Mouse (Mus musculus) limb, embryonic 13.5 days (tissue): ENCODE measurements around the gene Dlg1. TPM values are rescaled to one million over a fixed set of nuclear protein-coding genes. Genes with fewer than 3 reads are reported as not detected.

ENCODE experiments used
- ATAC-seq: fragments of 200-750 bp; cut with Nextera tagmentation; 2 replicates; pipeline ENCODE4 v1.8.0; 2017; ENCODE audit warnings: low read depth, moderate number of reproducible peaks, moderate TSS enrichment; ENCODE audit not compliant: low FRiP score
- H3K27ac ChIP-seq: fragments of 300-500 bp; sonication (generic); 2 replicates; pipeline ENCODE4 v1.5.1; 2015; ENCODE audit warnings: inconsistent platforms, mild to moderate bottlenecking, moderate library complexity
- H3K27me3 ChIP-seq: fragments of 300-500 bp; sonication (generic); 2 replicates; pipeline ENCODE4 v1.6.1; 2015; ENCODE audit warnings: mild to moderate bottlenecking, inconsistent platforms
- H3K36me3 ChIP-seq: fragments of 300-500 bp; sonication (generic); 2 replicates; pipeline ENCODE4 v1.6.1; 2015; ENCODE audit warnings: inconsistent platforms, mild to moderate bottlenecking, moderate library complexity
- H3K4me1 ChIP-seq: fragments of 300-500 bp; sonication (generic); 2 replicates; pipeline ENCODE4 v1.6.1; 2015; ENCODE audit warnings: inconsistent platforms
- H3K4me2 ChIP-seq: fragments of 300-500 bp; sonication (generic); replicated peaks from 2 replicates; pipeline ENCODE4 v1.6.1; 2015; ENCODE audit warnings: inconsistent platforms, mild to moderate bottlenecking, moderate library complexity
- H3K4me3 ChIP-seq: fragments of 300-500 bp; sonication (generic); 2 replicates; pipeline ENCODE4 v1.5.1; 2015; ENCODE audit warnings: moderate library complexity, mild to moderate bottlenecking, inconsistent platforms
- H3K9ac ChIP-seq: fragments of 300-500 bp; sonication (generic); 2 replicates; pipeline ENCODE4 v1.6.1; 2015; ENCODE audit warnings: mild to moderate bottlenecking, inconsistent platforms
- H3K9me3 ChIP-seq: fragments of 300-500 bp; sonication (generic); 2 replicates; pipeline ENCODE4 v1.6.1; 2016; ENCODE audit warnings: inconsistent platforms
- WGBS: fragments of 180-500 bp; shearing (Covaris S2); methylation state at CpG from one replicate; pipeline ENCODE4 v1.1.7; 2015; 5-methylcytosine and 5-hydroxymethylcytosine counted together
- polyA plus RNA-seq: library from polyadenylated mRNA; unstranded; fragments of >200 nt; fragmentation: Nextera tagmentation; extraction: Ambion mirVana; gene quantifications from 2 replicates; pipeline ENCODE4 v1.2.1, GENCODE M21; 2015

The Dlg1 gene
- polyA plus RNA-seq, 1 experiment from 2014 or later, result 35.6 TPM

DNA sequence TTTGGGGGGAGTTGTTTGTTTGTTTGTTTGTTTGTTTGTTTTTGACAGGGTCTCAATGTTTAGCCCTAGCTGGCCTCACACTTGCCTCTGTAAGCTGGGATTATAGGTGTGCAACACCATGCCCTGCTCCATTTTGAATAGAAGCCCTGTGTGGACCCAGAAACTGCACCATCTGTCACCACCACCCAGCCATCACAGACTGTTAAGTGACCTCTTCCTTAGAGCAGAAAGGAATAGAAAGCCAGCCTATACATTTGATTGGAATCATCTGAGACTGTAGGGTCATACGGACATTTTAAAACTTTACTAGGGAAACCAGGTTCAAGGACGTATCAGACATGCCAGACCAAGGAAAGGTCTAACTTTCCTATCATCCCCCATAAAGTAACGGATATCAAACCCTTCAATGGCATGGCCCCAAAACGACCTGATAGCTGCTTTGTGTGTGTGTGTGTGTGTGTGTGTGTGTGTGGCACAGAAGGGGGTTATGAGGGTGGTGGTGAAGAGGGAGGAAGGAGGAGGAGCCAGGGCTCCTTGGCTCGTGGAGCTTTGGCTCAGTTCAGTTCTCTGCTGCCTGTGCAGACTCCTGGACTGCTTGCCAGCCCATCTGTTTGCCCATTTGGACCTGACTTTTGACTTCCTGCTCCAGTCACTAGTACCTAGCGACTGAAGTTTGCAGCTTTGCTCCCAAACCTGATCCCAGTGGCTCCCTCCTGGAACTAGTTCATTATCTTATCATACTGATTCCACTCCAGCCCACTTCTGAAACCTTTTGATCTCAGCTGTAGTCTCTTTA is 4.5 kb upstream of the Dlg1 start:
- Histone ChIP-seq H3K9ac (no peak overlapping the region), H3K27me3 (no peaks in the 10 kb centered on the region), H3K4me3 (no peak overlapping the region), H3K4me1 (peaks cover 8% of the 10 kb centered on the region), H3K9me3 (no peaks in the 10 kb centered on the region), H3K4me2 (no peak overlapping the region), H3K36me3 (no peaks in the 10 kb centered on the region), H3K27ac (no peak overlapping the region)
- 51% methylated on average over 6 of the region's 6 CpGs for WGBS
- no peak for ATAC-seq

DNA sequence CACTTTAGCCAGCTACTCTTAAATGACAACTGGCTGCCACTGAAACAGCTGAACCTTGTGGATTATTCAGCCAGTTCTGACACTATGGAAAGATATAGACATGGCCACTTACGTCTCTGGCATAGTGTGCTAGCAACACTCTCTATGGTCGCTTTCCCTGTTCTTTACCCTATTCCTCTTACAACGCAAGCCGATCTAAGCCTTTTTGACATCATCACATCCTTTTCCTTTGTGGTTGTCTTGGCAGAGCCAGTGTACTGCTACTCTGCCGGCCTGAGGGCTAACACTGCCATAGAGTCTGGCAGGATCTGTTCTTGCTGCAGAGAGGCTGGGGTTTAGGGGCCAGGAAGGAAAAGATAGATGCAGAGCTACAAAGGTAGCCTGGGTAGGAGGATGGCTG is 3.8 kb upstream of the Dlg1 start:
- Histone ChIP-seq H3K27ac (no peak overlapping the region), H3K9me3 (no peaks in the 10 kb centered on the region), H3K4me1 (peaks cover 8% of the 10 kb centered on the region), H3K9ac (no peak overlapping the region), H3K4me2 (no peak overlapping the region), H3K4me3 (no peak overlapping the region), H3K36me3 (no peaks in the 10 kb centered on the region), H3K27me3 (no peaks in the 10 kb centered on the region)
- no peak for ATAC-seq
- WGBS, result 76% methylated on average over 5 of the region's 5 CpGs

DNA sequence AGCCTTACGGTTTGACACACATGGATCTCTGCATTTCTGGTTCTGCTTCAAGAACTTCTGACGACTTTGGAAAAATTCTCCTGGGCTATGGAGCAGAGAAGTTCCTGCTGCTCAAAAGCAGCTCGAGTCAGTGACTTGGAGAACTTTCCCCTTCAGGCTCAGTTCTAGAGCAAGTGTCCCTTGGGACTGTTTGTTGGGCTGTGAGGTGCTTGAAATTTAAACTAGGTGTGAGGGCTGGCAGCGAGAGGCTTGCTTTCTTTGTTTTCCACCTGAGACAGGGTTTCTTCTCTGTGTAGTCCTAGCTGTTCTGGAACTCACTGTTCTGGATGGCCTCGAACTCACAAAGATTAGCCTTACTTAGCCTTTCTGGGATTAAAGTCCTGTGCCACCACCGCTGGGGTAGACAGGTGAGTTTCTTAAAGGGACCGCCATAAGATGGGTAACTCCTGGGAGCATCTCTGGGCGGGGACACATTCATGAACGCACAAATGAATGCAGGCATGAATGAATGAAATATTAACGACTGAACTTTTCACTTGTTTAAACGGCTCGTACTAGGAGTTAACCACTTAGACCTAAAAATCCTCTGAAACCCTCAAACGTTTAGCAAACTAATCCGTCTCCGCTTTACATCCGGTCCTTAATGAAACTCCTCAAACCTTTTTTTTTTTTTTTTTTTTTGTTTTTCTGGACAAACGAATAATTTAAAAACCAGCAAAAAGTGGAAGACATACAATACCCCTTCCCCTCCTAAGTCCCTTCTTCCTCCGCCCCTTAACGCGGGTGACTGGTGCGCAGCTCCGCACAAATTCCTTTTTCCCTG is 476 bp upstream of the Dlg1 start:
- WGBS, result 11% methylated on average over 22 of the region's 22 CpGs
- Histone ChIP-seq H3K4me2 (peak overlapping the region; percentile 69), H3K36me3 (peaks cover 16% of the 10 kb centered on the region), H3K27me3 (no peaks in the 10 kb centered on the region), H3K27ac (peak overlapping the region; percentile 96), H3K9ac (peak overlapping the region; percentile 96), H3K4me3 (peak overlapping the region; percentile 97), H3K4me1 (peaks cover 30% of the 10 kb centered on the region), H3K9me3 (no peaks in the 10 kb centered on the region)
- no peak for ATAC-seq

DNA sequence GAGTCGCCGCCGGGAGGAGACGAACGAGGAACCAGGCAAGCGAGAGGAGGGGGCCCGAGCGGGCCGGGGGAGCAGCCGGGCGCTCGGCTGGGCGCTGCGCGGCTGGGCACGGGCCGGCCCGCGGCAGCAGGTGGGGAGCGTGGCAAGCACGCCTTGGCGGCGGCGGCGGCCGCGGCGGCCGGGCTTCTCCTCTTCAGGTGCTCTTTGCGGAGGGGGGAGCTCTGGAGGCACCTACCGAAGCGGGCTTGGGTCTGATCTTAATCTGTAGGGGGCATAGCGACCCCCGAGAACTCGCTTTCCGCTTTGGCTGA is 999 bp downstream of the Dlg1 start:
- Histone ChIP-seq H3K4me1 (peaks cover 30% of the 10 kb centered on the region), H3K4me2 (peak overlapping the region; percentile 69), H3K27me3 (no peaks in the 10 kb centered on the region), H3K9ac (peak overlapping the region; percentile 96), H3K36me3 (peaks cover 20% of the 10 kb centered on the region), H3K9me3 (no peaks in the 10 kb centered on the region), H3K27ac (peak overlapping the region; percentile 96), H3K4me3 (peak overlapping the region; percentile 97)
- peak; percentile 68 for ATAC-seq
- 0% methylated on average over 32 of the region's 36 CpGs for WGBS

DNA sequence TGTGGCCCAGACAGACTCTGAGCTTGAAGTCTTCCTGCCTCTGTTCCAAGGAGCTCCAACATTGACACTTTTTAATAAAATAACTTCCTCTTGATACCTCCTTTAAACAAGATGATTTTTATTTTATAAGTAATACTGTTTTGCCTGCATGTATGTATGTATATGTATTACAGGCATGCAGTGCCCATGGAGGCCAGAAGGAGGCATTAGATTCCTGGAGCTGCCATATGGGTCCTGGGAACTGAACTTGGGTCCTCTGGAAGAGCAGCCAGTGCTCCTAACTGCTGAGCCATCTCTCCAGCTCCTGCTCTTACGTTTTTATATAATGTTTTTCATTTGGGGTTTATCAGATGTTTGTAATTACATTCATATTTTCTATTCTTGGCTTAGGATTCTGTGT is 9.0 kb downstream of the Dlg1 start:
- H3K27ac ChIP-seq, result no peak overlapping the region
- no peak for ATAC-seq
- peaks cover 31% of the 10 kb centered on the region for H3K36me3 ChIP-seq
- H3K27me3 ChIP-seq, result no peaks in the 10 kb centered on the region
- H3K4me2 ChIP-seq, result no peak overlapping the region
- no peak overlapping the region for H3K9ac ChIP-seq
- no peaks in the 10 kb centered on the region for H3K4me1 ChIP-seq
- H3K4me3 ChIP-seq, result no peak overlapping the region
- no peaks in the 10 kb centered on the region for H3K9me3 ChIP-seq
- WGBS, result 80% methylated on average over 1 of the region's 1 CpGs

DNA sequence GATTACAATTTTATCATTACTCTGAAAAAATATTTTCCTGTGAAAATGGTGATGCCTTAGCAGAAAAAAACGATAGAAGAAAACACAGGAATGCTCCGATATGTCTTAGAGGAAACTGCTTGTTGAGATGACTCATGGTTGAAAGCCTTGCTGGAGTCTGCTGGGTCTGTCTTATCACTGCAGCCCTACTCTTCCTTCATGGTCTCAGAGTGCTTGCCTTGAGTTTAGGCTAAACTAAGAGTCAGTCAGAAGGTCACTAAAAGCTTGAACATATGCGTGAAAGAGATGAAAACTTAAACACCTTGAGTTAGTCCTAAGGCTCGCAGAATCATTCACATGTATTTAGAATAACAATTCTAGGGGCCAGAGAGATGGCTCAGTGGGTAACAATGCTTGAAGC is 14.2 kb downstream of the Dlg1 start:
- H3K36me3 ChIP-seq, result peaks cover 7% of the 10 kb centered on the region; the same call in 1 of the 2 replicates
- WGBS, result 96% methylated on average over 4 of the region's 4 CpGs
- no peak for ATAC-seq
- no peak overlapping the region for H3K9ac ChIP-seq
- no peaks in the 10 kb centered on the region for H3K4me1 ChIP-seq
- H3K27me3 ChIP-seq, result no peaks in the 10 kb centered on the region
- no peak overlapping the region for H3K4me3 ChIP-seq
- H3K4me2 ChIP-seq, result no peak overlapping the region
- H3K27ac ChIP-seq, result no peak overlapping the region
- no peaks in the 10 kb centered on the region for H3K9me3 ChIP-seq

DNA sequence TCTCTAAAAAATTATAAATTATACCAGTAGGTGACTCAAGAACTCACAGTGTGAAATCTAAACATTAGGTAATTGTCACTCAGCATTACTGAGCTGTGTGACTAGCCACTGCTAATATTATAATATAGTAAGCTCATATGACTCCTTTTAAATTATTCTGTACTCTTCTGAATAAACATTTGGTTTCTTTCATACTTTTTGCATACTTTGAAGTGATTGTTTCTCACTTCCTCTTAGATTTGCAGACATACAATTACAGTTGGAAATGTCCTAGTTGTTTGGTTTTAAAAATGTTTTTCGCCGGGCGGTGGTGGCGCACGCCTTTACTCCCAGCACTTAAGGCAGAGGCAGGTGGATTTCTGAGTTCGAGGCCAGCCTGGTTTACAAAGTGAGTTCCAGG is 19.0 kb downstream of the Dlg1 start:
- Histone ChIP-seq H3K4me2 (no peak overlapping the region), H3K27me3 (no peaks in the 10 kb centered on the region), H3K4me1 (no peaks in the 10 kb centered on the region), H3K9me3 (no peaks in the 10 kb centered on the region), H3K4me3 (no peak overlapping the region), H3K27ac (no peak overlapping the region), H3K9ac (no peak overlapping the region), H3K36me3 (peaks cover 22% of the 10 kb centered on the region)
- WGBS, result 97% methylated on average over 6 of the region's 6 CpGs
- no peak for ATAC-seq

DNA sequence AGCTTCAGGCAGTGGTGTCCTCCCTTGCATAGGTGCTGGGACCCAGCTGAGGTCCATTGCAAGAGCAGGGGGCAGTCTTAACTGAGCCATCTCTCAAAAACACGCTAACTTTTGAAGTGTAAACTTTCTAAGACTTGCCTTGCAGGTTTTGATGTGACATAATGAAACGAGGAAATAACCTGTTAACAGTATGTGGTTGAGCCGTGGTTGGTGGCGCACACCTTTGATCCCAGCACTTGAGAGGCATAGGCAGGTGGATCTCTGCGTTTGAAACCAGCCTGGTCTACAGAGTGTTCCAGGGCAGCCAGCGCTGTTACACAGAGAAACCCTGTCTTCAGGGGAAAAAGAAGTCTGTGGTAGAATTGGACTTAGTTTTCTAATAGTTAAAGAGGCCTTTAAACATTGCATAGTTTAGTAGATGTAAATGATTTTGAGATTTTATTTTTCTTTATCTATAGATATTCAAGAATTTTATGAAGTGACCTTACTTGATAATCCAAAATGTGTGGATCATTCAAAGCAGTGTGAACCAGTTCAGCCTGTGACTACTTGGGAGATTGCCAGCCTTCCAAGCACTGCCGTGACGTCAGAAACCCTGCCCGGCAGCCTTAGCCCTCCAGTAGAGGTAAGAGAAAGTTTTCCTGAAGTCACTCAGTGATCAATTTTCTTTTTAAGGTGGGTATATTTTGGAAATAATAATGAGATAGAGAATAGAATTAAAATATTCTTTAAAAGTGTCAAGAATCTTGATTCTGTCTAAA is 20.6 kb downstream of the Dlg1 start:
- WGBS, result 81% methylated on average over 9 of the region's 9 CpGs
- Histone ChIP-seq H3K4me1 (no peaks in the 10 kb centered on the region), H3K27ac (no peak overlapping the region)

DNA sequence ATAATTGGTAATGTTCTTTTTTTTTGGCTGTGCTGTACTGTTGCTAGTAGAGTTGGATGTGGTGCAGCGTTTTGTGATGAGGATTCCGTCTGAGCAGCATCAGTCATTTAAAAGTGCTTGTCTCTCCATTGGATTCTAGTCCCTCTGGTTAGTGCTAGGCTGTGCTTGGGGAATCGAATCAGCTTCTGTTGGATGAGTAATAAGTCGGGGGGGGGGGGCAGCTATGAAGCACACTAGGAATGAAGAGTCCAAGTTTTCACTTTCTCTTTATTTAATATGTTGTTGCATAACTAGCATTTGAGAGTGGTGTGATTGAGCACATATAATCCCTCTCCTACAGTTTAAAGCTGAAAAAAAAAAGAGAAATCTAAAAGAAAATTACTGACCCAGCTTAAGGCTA is 21.5 kb downstream of the Dlg1 start:
- Histone ChIP-seq H3K4me2 (no peak overlapping the region), H3K27ac (no peak overlapping the region), H3K9me3 (no peaks in the 10 kb centered on the region), H3K36me3 (peaks cover 22% of the 10 kb centered on the region), H3K4me3 (no peak overlapping the region), H3K27me3 (no peaks in the 10 kb centered on the region), H3K9ac (no peak overlapping the region), H3K4me1 (no peaks in the 10 kb centered on the region)
- ATAC-seq, result no peak
- WGBS, result 90% methylated on average over 4 of the region's 4 CpGs

More for the DNA sequence above, 20.6 kb downstream of the Dlg1 start:
- H3K9me3 ChIP-seq, result no peaks in the 10 kb centered on the region
- no peak overlapping the region for H3K4me2 ChIP-seq
- H3K4me3 ChIP-seq, result no peak overlapping the region
- no peak for ATAC-seq
- no peaks in the 10 kb centered on the region for H3K27me3 ChIP-seq
- H3K36me3 ChIP-seq, result peaks cover 22% of the 10 kb centered on the region
- no peak overlapping the region for H3K9ac ChIP-seq

DNA sequence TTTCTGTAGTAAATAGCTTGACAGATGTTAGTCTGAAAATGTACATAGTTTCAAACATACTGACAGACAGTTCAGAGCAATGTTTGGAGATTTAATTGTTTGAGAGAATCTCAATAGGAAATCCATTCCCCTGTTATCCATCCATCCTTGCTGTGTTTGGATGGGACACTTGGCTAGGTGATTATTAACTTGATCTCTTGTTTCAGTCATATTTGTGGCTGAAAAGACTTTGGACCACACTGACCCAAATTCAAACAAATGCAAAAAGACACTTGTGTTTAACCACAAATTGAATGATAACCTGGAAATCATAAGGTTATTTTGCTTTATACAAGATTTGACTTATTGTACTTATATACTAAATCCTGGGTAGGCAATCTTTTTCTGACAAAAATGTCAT is 24.5 kb downstream of the Dlg1 start:
- Histone ChIP-seq H3K27me3 (no peaks in the 10 kb centered on the region), H3K36me3 (peaks cover 25% of the 10 kb centered on the region), H3K4me3 (no peak overlapping the region), H3K27ac (no peak overlapping the region), H3K4me2 (no peak overlapping the region), H3K9ac (no peak overlapping the region), H3K9me3 (no peaks in the 10 kb centered on the region), H3K4me1 (no peaks in the 10 kb centered on the region)
- no peak for ATAC-seq

DNA sequence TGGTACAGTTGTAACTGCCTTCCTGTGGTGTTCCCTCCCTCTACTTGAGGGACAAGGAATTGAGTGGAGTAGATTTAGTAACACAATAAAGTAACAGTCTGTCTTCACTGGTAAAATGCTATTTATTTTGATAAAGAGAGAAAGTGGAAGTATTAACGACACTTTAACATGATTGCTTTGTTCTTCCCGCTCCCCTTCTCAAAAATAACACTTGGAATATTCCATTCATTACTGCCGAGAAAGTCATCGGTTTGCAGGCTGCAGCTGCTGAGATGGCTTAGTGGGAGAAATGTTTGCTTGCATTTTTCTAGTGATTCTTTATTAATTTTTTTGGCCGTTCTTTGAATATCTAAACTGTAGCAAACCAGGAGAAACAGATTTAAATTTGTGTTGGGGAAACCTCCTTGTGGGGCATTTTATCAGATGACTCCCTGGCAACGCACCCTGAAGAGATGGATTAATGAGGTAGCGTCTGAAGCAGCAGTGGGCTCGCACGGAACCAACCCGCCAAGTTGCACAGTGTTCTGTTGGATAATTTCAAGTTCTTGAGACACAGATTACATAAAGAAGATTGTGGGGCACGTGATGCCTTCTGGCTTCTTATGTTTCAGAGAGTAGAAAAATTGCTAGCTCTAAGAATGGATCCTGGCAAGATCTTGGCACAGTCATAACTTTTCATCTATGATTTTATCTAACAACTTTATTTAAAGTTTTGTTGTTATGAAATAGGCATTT is 32.2 kb downstream of the Dlg1 start:
- Histone ChIP-seq H3K36me3 (peaks cover 2% of the 10 kb centered on the region; the same call in 1 of the 2 replicates), H3K27me3 (no peaks in the 10 kb centered on the region), H3K9me3 (no peaks in the 10 kb centered on the region), H3K4me3 (no peak overlapping the region), H3K4me2 (no peak overlapping the region), H3K4me1 (peaks cover 18% of the 10 kb centered on the region), H3K9ac (no peak overlapping the region), H3K27ac (no peak overlapping the region)
- 62% methylated on average over 11 of the region's 11 CpGs for WGBS
- ATAC-seq, result no peak
